ENCODE assay signal across 8 mouse cellular contexts in genomic region chr11:95686031-95686430, GRCm38 (mm10). TPM values are rescaled to one million over a fixed set of nuclear protein-coding genes. Genes with fewer than 3 reads are reported as not detected.
DNase-seq lines count a peak whose midpoint lies in the region; ATAC-seq and TF ChIP-seq lines count a peak whose summit lies in the region.

No protein-coding gene starts in this region.

- H3K4me1 ChIP-seq in intestine, embryonic 15.5 days (replicated peaks), result peaks cover 12% of the 10 kb centered on the region
- 0 out of 2 replicates have a peak, but pooled peaks cover 5% of the 10 kb centered on the region for H3K4me1 ChIP-seq in stomach, postnatal 0 days (replicated peaks; ENCODE audit: control insufficient read depth, insufficient read depth)

- intact Hi-C loops in left cerebral cortex, postnatal 10 days (cut with DNase I), result loop anchor here (2.0 to 10.0 kb wide), 3 partner anchors 65 to 449 kb away; partner anchors contain the start of gene Ttll6

- DNase-seq in urinary bladder, adult 18-20 months (ENCODE audit: low spot score in 2 of 2), result peak; percentile 58 to 59
- DNase-seq in urinary bladder, postnatal 10 days (ENCODE audit: low spot score), result no peak
- DNase-seq in cerebellum, adult 11-12 months, result peak; percentile 59
- peak; percentile 66 to 67 for DNase-seq in left cerebral cortex, postnatal 10 days (ENCODE audit: extremely low spot score in 1 of 2, low spot score in 2 of 2)
- peak; percentile 84 for DNase-seq in naive thymus-derived CD4-positive, alpha-beta T cell, adult 2 months (ENCODE audit: low read depth)
- peak; percentile 76 for DNase-seq in stomach, postnatal 0 days (ENCODE audit: low spot score)

- H3K4me2 ChIP-seq in intestine, embryonic 15.5 days (replicated peaks), result no peak overlapping the region
- no peak overlapping the region for H3K4me2 ChIP-seq in stomach, postnatal 0 days (replicated peaks; ENCODE audit: low read depth)

- no peak for TF ChIP-seq EP300 in stomach, postnatal 0 days (optimal IDR thresholded peaks at IDR 0.05)

- H3K36me3 ChIP-seq in intestine, embryonic 15.5 days, result no peaks in the 10 kb centered on the region
- peaks cover 2% of the 10 kb centered on the region; the same call in 1 of the 2 replicates for H3K36me3 ChIP-seq in stomach, postnatal 0 days (ENCODE audit: control insufficient read depth, insufficient read depth, low read length)

- no peak overlapping the region for H3K4me3 ChIP-seq in intestine, embryonic 15.5 days (replicated peaks)
- H3K4me3 ChIP-seq in stomach, postnatal 0 days (ENCODE audit: low read depth, low read length), result no peak overlapping the region

- TF ChIP-seq CTCF in stomach, postnatal 0 days (IDR thresholded peaks at IDR 0.05; ENCODE audit: low read depth), result peak; percentile 96

- H3K27me3 ChIP-seq in intestine, embryonic 15.5 days (replicated peaks), result no peaks in the 10 kb centered on the region
- no peaks in the 10 kb centered on the region for H3K27me3 ChIP-seq in stomach, postnatal 0 days (ENCODE audit: control insufficient read depth, insufficient read depth, low read length)

- WGBS in intestine, embryonic 15.5 days, result 3% methylated on average over 4 of the region's 4 CpGs
- 2% methylated on average over 4 of the region's 4 CpGs for WGBS in stomach, postnatal 0 days

- peak; percentile 77; the same call in 1 of the 2 replicates for ATAC-seq in frontal cortex, adult (ENCODE audit: low TSS enrichment)
- ATAC-seq in intestine, embryonic 15.5 days, result peak; percentile 50
- ATAC-seq in stomach, postnatal 0 days (ENCODE audit: low FRiP score, low TSS enrichment), result peak; percentile 32; the same call in 1 of the 2 replicates

- no peaks in the 10 kb centered on the region for H3K9me3 ChIP-seq in intestine, embryonic 15.5 days
- H3K9me3 ChIP-seq in stomach, postnatal 0 days (ENCODE audit: control insufficient read depth, low read length), result no peaks in the 10 kb centered on the region

- H3K27ac ChIP-seq in intestine, embryonic 15.5 days, result no peak overlapping the region
- no peak overlapping the region for H3K27ac ChIP-seq in stomach, postnatal 0 days (replicated peaks)

- H3K9ac ChIP-seq in intestine, embryonic 15.5 days, result no peak overlapping the region
- H3K9ac ChIP-seq in stomach, postnatal 0 days (ENCODE audit: low read length), result no peak overlapping the region

RNA-seq across cellular contexts. Expression of gene Phb, which starts 19.3 kb away (rescaled TPM):
- 305 and 328 TPM in 2 replicates for polyA plus RNA-seq in intestine, embryonic 15.5 days (2015; fragmentation: Nextera tagmentation; extraction: Ambion mirVana)
- 100 to 1,000 TPM in 1 of 2 experiments, 10 to 100 TPM in 1; 88.3 to 104 TPM for total RNA-seq in left cerebral cortex, postnatal 10 days (2021)
- 190 and 202 TPM in 2 replicates for polyA plus RNA-seq in stomach, postnatal 0 days (2015; fragmentation: Nextera tagmentation; extraction: Ambion mirVana)

RNA-seq across cellular contexts. Expression of gene Zfp652, which starts 26.4 kb away (rescaled TPM):
- 18.0 and 18.4 TPM in 2 replicates for polyA plus RNA-seq in intestine, embryonic 15.5 days (2015; fragmentation: Nextera tagmentation; extraction: Ambion mirVana)
- 10 to 100 TPM; 39.9 to 40.8 TPM for total RNA-seq in left cerebral cortex, postnatal 10 days (2021)
- 10.0 and 10.2 TPM in 2 replicates for polyA plus RNA-seq in stomach, postnatal 0 days (2015; fragmentation: Nextera tagmentation; extraction: Ambion mirVana)

RNA-seq across cellular contexts. Expression of gene B130006D01Rik, which starts 37.4 kb away (rescaled TPM):
- polyA plus RNA-seq in intestine, embryonic 15.5 days (2015; fragmentation: Nextera tagmentation; extraction: Ambion mirVana), result 0.77 and 0.96 TPM in 2 replicates
- 1 to 10 TPM; 1.1 to 1.3 TPM for total RNA-seq in left cerebral cortex, postnatal 10 days (2021)
- 0.36 and 0.46 TPM in 2 replicates for polyA plus RNA-seq in stomach, postnatal 0 days (2015; fragmentation: Nextera tagmentation; extraction: Ambion mirVana)
